Mouse (Mus musculus): ENCODE results near the gene Bcat1.

The Bcat1 gene

GRCm38 (mm10) chr6:145009859-145010818 is 65.8 kb downstream of the Bcat1 start:
- DNase-seq (ENCODE audit: low spot score) = no peak

GRCm38 (mm10) chr6:145003459-145003858 is 72.5 kb downstream of the Bcat1 start:
- no peak for DNase-seq (ENCODE audit: low spot score)

- DNase-seq (ENCODE audit: low spot score) = no peak
Observed at GRCm38 (mm10) chr6:145002094-145002936, 73.7 kb downstream of the Bcat1 start.

- DNase-seq (ENCODE audit: low spot score) = no peak
Observed at GRCm38 (mm10) chr6:145001493-145001892, 74.5 kb downstream of the Bcat1 start.

- DNase-seq (ENCODE audit: low spot score) = no peak
Observed at GRCm38 (mm10) chr6:144997229-144997628, 78.8 kb downstream of the Bcat1 start.

GRCm38 (mm10) chr6:144992111-144992510 is 83.9 kb downstream of the Bcat1 start:
- no peak for DNase-seq (ENCODE audit: low spot score)

GRCm38 (mm10) chr6:144989193-144989592 is 86.8 kb downstream of the Bcat1 start:
- no peak for DNase-seq (ENCODE audit: low spot score)

GRCm38 (mm10) chr6:144987676-144988075 is 88.3 kb downstream of the Bcat1 start:
- no peak for DNase-seq (ENCODE audit: low spot score)

GRCm38 (mm10) chr6:144987216-144987615 is 88.8 kb downstream of the Bcat1 start:
- DNase-seq (ENCODE audit: low spot score) = no peak

GRCm38 (mm10) chr6:144984221-144984620 is 91.8 kb downstream of the Bcat1 start:
- no peak for DNase-seq (ENCODE audit: low spot score)

- DNase-seq (ENCODE audit: low spot score) = no peak
Observed at GRCm38 (mm10) chr6:144982093-144982492, 93.9 kb downstream of the Bcat1 start.

GRCm38 (mm10) chr6:144972351-144972750 is 103.6 kb downstream of the Bcat1 start:
- no peak for DNase-seq (ENCODE audit: low spot score)

GRCm38 (mm10) chr6:144970900-144971299 is 105.1 kb downstream of the Bcat1 start:
- no peak for DNase-seq (ENCODE audit: low spot score)

- DNase-seq (ENCODE audit: low spot score) = no peak
Observed at GRCm38 (mm10) chr6:144967536-144967935, 108.4 kb downstream of the Bcat1 start.

GRCm38 (mm10) chr6:144964205-144964604 is 111.8 kb downstream of the Bcat1 start:
- no peak for DNase-seq (ENCODE audit: low spot score)

GRCm38 (mm10) chr6:144963156-144963555 is 112.8 kb downstream of the Bcat1 start:
- DNase-seq (ENCODE audit: low spot score) = no peak

GRCm38 (mm10) chr6:144962013-144962354 is 114.0 kb downstream of the Bcat1 start:
- DNase-seq (ENCODE audit: low spot score) = no peak

- DNase-seq (ENCODE audit: low spot score) = no peak
Observed at GRCm38 (mm10) chr6:144961253-144962012, 114.6 kb downstream of the Bcat1 start.

GRCm38 (mm10) chr6:144955887-144956547 is 120.0 kb downstream of the Bcat1 start:
- no peak for DNase-seq (ENCODE audit: low spot score)

GRCm38 (mm10) chr6:144952885-144953284 is 123.1 kb downstream of the Bcat1 start:
- DNase-seq (ENCODE audit: low spot score) = no peak
